Comparison of ENCODE assay signal across 9 mouse cellular contexts in the genomic region with DNA sequence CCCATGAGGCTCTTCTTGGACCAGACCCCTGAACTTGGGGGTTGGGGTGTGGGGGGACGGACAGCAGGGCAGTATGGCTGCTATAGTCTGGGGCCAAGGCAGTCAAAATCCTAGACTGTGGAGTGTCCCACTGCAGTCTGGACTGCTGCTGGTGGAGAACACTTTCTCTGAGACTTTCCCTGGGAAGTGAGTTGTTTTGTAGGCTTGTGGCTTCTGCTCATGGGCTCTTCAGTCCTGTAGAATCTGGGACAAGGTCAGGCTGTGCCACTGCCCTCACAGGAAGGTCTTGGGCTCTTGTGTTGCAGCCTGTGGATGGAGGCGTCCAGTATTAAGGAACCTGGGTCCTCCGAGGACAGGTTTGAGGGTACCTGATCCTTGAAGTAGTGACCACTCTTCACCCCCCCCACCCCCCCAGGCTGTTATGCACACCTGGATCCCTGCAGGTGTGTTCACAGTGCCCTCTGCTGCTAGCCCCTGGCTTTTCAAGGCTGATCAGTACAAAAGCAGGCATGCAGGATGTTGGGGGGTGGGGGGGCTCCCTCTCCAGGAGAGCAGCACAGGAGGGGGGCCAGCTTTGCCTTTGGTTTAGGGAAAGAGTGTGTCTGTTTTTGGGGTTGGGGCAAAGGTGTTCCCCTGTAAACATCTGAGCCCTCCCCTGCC. TPM values are rescaled to one million over a fixed set of nuclear protein-coding genes. Genes with fewer than 3 reads are reported as not detected.
DNase-seq lines count a peak whose midpoint lies in the region; ATAC-seq and TF ChIP-seq lines count a peak whose summit lies in the region.
"Had no signal": no experiment of that assay in that cellular context is flagged by ENCODE, and none has a peak within 500 bp of the region (broad histone marks: within the 10 kb centered on the region; RNA-seq: fewer than 3 reads in every experiment).

No protein-coding gene starts in this region.

- TF ChIP-seq EP300 in liver, postnatal 0 days (IDR thresholded peaks at IDR 0.05; ENCODE audit: low read depth), result no peak

- H3K27me3 ChIP-seq in forebrain, postnatal 0 days (ENCODE audit: insufficient read depth, low read length), result no peaks in the 10 kb centered on the region
- no peaks in the 10 kb centered on the region for H3K27me3 ChIP-seq in liver, postnatal 0 days (ENCODE audit: insufficient read depth, low read length)
- H3K27me3 ChIP-seq: CH12.LX had no signal

- peak; percentile 21 for DNase-seq in cerebellum, adult 11-12 months
- peak; percentile 15 for DNase-seq in 3T3-L1 (ENCODE audit: low read depth, low spot score)
- no peak for DNase-seq in forebrain, postnatal 0 days
- DNase-seq in liver, postnatal 0 days, result peak; percentile 20
- DNase-seq in embryo, embryonic 9.5 days (ENCODE audit: extremely low spot score), result no peak
- no peak for DNase-seq in natural killer cell, adult 2 months (ENCODE audit: low spot score in 2 of 2)
- no peak for DNase-seq in testis, postnatal 10 days (ENCODE audit: low spot score)

- peak overlapping the region; percentile 93 for H3K9ac ChIP-seq in forebrain, postnatal 0 days
- peak overlapping the region; percentile 92; the same call in 1 of the 2 replicates for H3K9ac ChIP-seq in liver, postnatal 0 days (replicated peaks)

- peak; percentile 31 for TF ChIP-seq CTCF in forebrain, postnatal 0 days (IDR thresholded peaks at IDR 0.05; ENCODE audit: low read depth)
- TF ChIP-seq CTCF in liver, postnatal 0 days (IDR thresholded peaks at IDR 0.05; ENCODE audit: low read depth), result peak; percentile 28; the same call in 1 of the 2 replicates

- ATAC-seq in cerebellum, adult (ENCODE audit: insufficient number of reproducible peaks, low FRiP score, low TSS enrichment), result no peak
- ATAC-seq in forebrain, postnatal 0 days, result no peak
- ATAC-seq in liver, postnatal 0 days, result no peak

- no peaks in the 10 kb centered on the region for H3K9me3 ChIP-seq in forebrain, postnatal 0 days (ENCODE audit: low read length)
- H3K9me3 ChIP-seq in liver, postnatal 0 days (ENCODE audit: low read length), result no peaks in the 10 kb centered on the region

- 79% methylated on average over 3 of the region's 3 CpGs for WGBS in forebrain, postnatal 0 days
- WGBS in liver, postnatal 0 days (ENCODE audit: insufficient replicate concordance), result 80% methylated on average over 3 of the region's 3 CpGs

- peaks cover 36% of the 10 kb centered on the region for H3K4me1 ChIP-seq in forebrain, postnatal 0 days (ENCODE audit: insufficient read depth)
- H3K4me1 ChIP-seq in liver, postnatal 0 days (ENCODE audit: insufficient read depth), result peaks cover 38% of the 10 kb centered on the region

- H3K36me3 ChIP-seq in forebrain, postnatal 0 days (ENCODE audit: insufficient read depth), result no peaks in the 10 kb centered on the region
- peaks cover 10% of the 10 kb centered on the region; the same call in 1 of the 2 replicates for H3K36me3 ChIP-seq in liver, postnatal 0 days (replicated peaks; ENCODE audit: insufficient read depth, low read length)

- peak overlapping the region; percentile 84 for H3K4me3 ChIP-seq in forebrain, postnatal 0 days (ENCODE audit: low read depth, low read length)
- H3K4me3 ChIP-seq in liver, postnatal 0 days (ENCODE audit: low read depth, low read length), result no peak overlapping the region

- no peak overlapping the region for H3K27ac ChIP-seq in forebrain, postnatal 0 days (ENCODE audit: low read depth, low read length)
- no peak overlapping the region for H3K27ac ChIP-seq in liver, postnatal 0 days (ENCODE audit: low read depth)

- peak overlapping the region; percentile 73 for H3K4me2 ChIP-seq in forebrain, postnatal 0 days (ENCODE audit: low read depth)
- peak overlapping the region; percentile 89 for H3K4me2 ChIP-seq in liver, postnatal 0 days (ENCODE audit: low read depth, low read length)

RNA-seq across cellular contexts. Expression of a gene that starts 13.3 kb away (rescaled TPM):
- total RNA-seq in forebrain, postnatal 0 days (2014; rRNA removed), result 17.6 and 26.5 TPM in 2 replicates
- 138 and 151 TPM in 2 replicates for polyA plus RNA-seq in forebrain, postnatal 0 days (2015; fragmentation: Nextera tagmentation; extraction: Ambion mirVana)
- polyA plus RNA-seq in liver, postnatal 0 days (2015; fragmentation: Nextera tagmentation; extraction: Ambion mirVana), result 51.1 and 53.0 TPM in 2 replicates

RNA-seq across cellular contexts. Expression of a gene that starts 34.2 kb away (rescaled TPM):
- 55.9 and 57.7 TPM in 2 replicates for total RNA-seq in forebrain, postnatal 0 days (2014; rRNA removed)
- polyA plus RNA-seq in forebrain, postnatal 0 days (2015; fragmentation: Nextera tagmentation; extraction: Ambion mirVana), result 25.5 and 32.7 TPM in 2 replicates
- 2.1 and 2.5 TPM in 2 replicates for polyA plus RNA-seq in liver, postnatal 0 days (2015; fragmentation: Nextera tagmentation; extraction: Ambion mirVana)

Comparison
In these comparisons a context has a peak if more than half of its experiments do, and no peak if none do; other contexts are left out.
1. DNase-seq: peak in cerebellum, adult 11-12 months (single experiment), 3T3-L1 (single experiment) and liver, postnatal 0 days (single experiment); none in forebrain, postnatal 0 days (single experiment), embryo, embryonic 9.5 days (single experiment), natural killer cell, adult 2 months (0 of 2) and testis, postnatal 10 days (single experiment).